Mouse (Mus musculus) neural tube, embryonic 11.5 days (tissue): Measurements from ENCODE around the gene Gm5105. TPM values are rescaled to one million over a fixed set of nuclear protein-coding genes. Genes with fewer than 3 reads are reported as not detected.

Experiments used
- ATAC-seq: fragments of 200-750 bp; cut with Nextera tagmentation; 2 replicates; pipeline ENCODE4 v1.8.0; 2017; ENCODE audit warnings: moderate number of reproducible peaks, mild to moderate bottlenecking, moderate TSS enrichment, moderate library complexity; ENCODE audit not compliant: insufficient read depth, low FRiP score, low TSS enrichment
- DNase-seq: peaks from one replicate; pipeline ENCODE4 v3.0.0-alpha.2; 2015; ENCODE audit warnings: low spot score
- H3K27ac ChIP-seq: fragments of 300-500 bp; sonication (generic); 2 replicates; pipeline ENCODE4 v1.5.1; 2014; ENCODE audit warnings: low read depth, mild to moderate bottlenecking, low read length
- H3K27me3 ChIP-seq: fragments of 300-500 bp; sonication (generic); 2 replicates; pipeline ENCODE4 v1.6.1; 2014; ENCODE audit warnings: mild to moderate bottlenecking, low read length, mixed read lengths; ENCODE audit not compliant: control insufficient read depth, insufficient read depth
- H3K36me3 ChIP-seq: fragments of 300-500 bp; sonication (generic); 2 replicates; pipeline ENCODE4 v1.6.1; 2014; ENCODE audit warnings: mild to moderate bottlenecking, low read length, moderate library complexity, mixed read lengths; ENCODE audit not compliant: control insufficient read depth, insufficient read depth
- H3K4me1 ChIP-seq: fragments of 300-500 bp; sonication (generic); 2 replicates; pipeline ENCODE4 v1.6.1; 2014; ENCODE audit warnings: low read length, mixed read lengths; ENCODE audit not compliant: control insufficient read depth, insufficient read depth
- H3K4me2 ChIP-seq: fragments of 300-500 bp; sonication (generic); 2 replicates; pipeline ENCODE4 v1.6.1; 2014; ENCODE audit warnings: low read depth, mild to moderate bottlenecking, moderate library complexity
- H3K4me3 ChIP-seq: fragments of 300-500 bp; sonication (generic); 2 replicates; pipeline ENCODE4 v1.5.1; 2014; ENCODE audit warnings: low read depth, low read length
- H3K9ac ChIP-seq: fragments of 300-500 bp; sonication (generic); 2 replicates; pipeline ENCODE4 v1.6.1; 2014; ENCODE audit warnings: mild to moderate bottlenecking, low read length
- H3K9me3 ChIP-seq: fragments of 300-500 bp; sonication (generic); 2 replicates; pipeline ENCODE4 v1.6.1; 2016; ENCODE audit warnings: low read length; ENCODE audit not compliant: control insufficient read depth
- WGBS: fragments of 180-500 bp; shearing (Covaris S2); extraction: QIAGEN DNeasy Blood & Tissue Kit; methylation state at CpG from one replicate; pipeline ENCODE4 v1.1.7; 2014; 5-methylcytosine and 5-hydroxymethylcytosine counted together
- polyA plus RNA-seq: library from polyadenylated mRNA; unstranded; fragments of >200 nt; fragmentation: Nextera tagmentation; extraction: Ambion mirVana; gene quantifications from 2 replicates; pipeline ENCODE4 v1.2.1, GENCODE M21; 2014

Gene Gm5105
- polyA plus RNA-seq, 1 experiment from 2014 or later = not detected

DNA sequence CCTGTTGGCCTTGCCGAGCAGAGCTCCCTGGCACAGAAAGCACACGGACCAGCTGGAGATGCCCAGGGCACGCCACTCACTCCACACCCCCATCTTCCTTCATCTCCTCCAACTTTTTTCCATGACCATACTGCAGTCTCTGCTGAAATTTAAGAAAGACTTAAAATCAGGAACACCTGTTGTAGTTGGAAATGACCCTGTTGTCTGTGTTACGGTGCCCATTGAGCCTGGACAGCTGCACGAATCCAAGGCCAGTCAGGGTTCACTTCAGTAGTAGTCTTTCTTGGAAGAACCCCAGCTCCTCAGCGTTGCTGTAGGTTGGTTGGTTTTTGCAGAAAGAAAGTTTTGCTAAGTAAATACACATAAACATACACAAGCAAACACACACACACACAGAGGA lies 17.6 kb downstream of the Gm5105 start:
- ATAC-seq (no peak), DNase-seq (no peak)
- 85% methylated on average over 6 of the region's 6 CpGs for WGBS
- Histone ChIP-seq H3K4me3 (no peak overlapping the region), H3K4me2 (no peak overlapping the region), H3K9ac (no peak overlapping the region), H3K36me3 (no peaks in the 10 kb centered on the region), H3K27ac (no peak overlapping the region), H3K9me3 (no peaks in the 10 kb centered on the region), H3K4me1 (no peaks in the 10 kb centered on the region), H3K27me3 (no peaks in the 10 kb centered on the region)

DNA sequence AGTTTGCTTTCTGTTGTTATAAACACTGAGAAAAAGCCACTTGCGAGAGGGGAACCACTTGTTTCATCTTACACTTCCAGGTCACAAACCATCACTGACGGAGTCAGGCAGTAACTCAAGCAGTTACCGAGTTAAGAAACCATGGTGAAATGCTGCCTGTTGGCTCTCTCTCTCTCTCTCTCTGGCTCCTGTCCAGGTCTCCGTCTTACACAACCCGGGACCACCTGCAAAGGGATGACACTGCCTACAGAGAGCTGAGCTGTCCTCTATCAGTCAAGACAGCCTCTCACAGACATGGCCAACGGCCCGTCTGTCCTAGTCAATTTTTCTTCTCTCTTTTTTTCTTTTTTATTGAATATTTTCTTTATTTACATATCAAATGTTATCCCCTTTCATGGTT lies 23.9 kb downstream of the Gm5105 start:
- Histone ChIP-seq H3K9ac (no peak overlapping the region), H3K36me3 (no peaks in the 10 kb centered on the region), H3K9me3 (no peaks in the 10 kb centered on the region), H3K4me2 (no peak overlapping the region), H3K27me3 (no peaks in the 10 kb centered on the region), H3K4me3 (no peak overlapping the region), H3K27ac (no peak overlapping the region), H3K4me1 (peaks cover 3% of the 10 kb centered on the region; the same call in 1 of the 2 replicates)
- DNase-seq = no peak
- no peak for ATAC-seq
- WGBS = 82% methylated on average over 7 of the region's 7 CpGs

DNA sequence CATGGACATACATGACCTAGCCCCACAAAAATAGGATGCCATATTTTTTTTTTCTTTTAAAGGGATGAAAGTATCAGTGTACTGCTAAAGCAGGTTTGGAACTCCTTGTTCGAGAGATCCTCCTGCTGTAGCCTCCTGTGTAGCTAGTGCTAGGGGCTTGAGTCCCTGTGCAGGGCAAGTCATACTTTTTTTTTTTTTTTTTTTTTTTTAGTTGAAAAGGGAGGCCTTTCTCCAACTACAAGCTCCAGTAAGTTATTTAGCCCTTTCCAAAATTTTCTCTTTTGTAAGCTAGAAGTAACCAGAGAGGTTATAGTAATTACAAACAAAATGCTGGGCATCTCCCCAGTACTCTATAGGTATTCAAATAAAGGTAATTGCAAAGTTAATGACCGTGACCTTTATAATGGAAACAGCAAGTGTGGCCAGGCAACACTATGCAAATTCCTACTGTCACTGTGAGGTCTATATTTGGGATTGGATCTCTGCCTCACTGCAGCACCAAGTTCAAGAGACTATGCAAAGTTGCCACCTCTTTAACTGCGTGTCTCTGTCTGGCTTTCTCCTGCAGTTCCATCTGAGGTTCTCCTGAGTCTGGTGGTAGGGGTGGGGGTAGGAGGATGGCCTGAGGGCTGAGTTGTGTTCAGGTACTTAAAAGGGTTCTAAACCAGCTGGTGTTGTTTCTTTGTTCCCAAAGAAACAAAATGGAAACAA lies 25.4 kb downstream of the Gm5105 start:
- DNase-seq (no peak), ATAC-seq (0 out of 2 replicates have a peak, but pooled peaks have one; percentile 45)
- no peaks in the 10 kb centered on the region for H3K27me3 ChIP-seq
- peaks cover 3% of the 10 kb centered on the region; the same call in 1 of the 2 replicates for H3K4me1 ChIP-seq
- 57% methylated on average over 3 of the region's 3 CpGs for WGBS
- no peaks in the 10 kb centered on the region for H3K36me3 ChIP-seq
- no peak overlapping the region for H3K27ac ChIP-seq
- no peak overlapping the region for H3K4me3 ChIP-seq
- H3K9me3 ChIP-seq = no peaks in the 10 kb centered on the region
- no peak overlapping the region for H3K4me2 ChIP-seq
- H3K9ac ChIP-seq = no peak overlapping the region

DNA sequence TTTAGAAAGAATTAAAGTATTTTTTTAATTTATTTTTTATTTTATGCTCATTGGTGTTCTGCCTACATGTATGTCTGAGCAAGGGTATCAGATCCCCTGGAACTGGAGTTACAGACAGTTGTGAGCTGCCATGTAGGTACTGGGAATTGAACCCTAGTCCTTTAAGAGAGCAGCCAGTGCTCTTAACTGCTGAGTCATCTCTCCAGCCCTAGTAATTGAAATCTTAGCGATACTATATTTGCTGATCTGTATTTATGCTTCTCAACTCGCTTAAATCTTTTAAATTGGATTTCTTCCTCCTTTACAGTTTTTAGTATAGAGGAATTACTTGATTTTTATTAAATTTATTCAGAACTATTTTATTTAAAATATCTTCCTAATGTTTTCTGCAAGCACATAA lies 26.2 kb downstream of the Gm5105 start:
- 78% methylated on average over 2 of the region's 2 CpGs for WGBS
- no peaks in the 10 kb centered on the region for H3K27me3 ChIP-seq
- H3K9ac ChIP-seq = no peak overlapping the region
- H3K4me2 ChIP-seq = no peak overlapping the region
- H3K27ac ChIP-seq = no peak overlapping the region
- no peak overlapping the region for H3K4me3 ChIP-seq
- H3K4me1 ChIP-seq = peaks cover 3% of the 10 kb centered on the region; the same call in 1 of the 2 replicates
- ATAC-seq (no peak), DNase-seq (no peak)
- H3K9me3 ChIP-seq = no peaks in the 10 kb centered on the region
- H3K36me3 ChIP-seq = no peaks in the 10 kb centered on the region

DNA sequence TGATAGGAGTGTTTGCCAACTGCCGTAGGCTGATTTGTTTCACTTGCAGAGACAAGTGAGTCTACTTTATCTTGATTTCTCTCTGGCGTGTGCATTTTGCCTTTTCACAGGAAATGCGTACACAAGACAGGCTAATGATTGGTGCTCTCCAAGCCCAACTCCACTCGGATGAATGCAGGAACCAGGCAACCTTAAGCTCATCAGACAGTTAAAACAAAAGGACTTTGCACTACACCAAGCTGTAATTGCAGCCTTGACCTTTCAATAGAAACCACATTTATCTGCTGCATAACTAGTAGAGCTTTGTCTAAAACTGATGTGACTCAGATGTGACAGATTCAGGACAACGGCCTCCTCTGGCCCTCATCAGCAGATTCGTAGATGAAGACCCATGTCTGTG lies 33.2 kb downstream of the Gm5105 start:
- H3K36me3 ChIP-seq = no peaks in the 10 kb centered on the region
- no peak overlapping the region for H3K4me3 ChIP-seq
- H3K9me3 ChIP-seq = no peaks in the 10 kb centered on the region
- no peak overlapping the region for H3K27ac ChIP-seq
- H3K4me2 ChIP-seq = no peak overlapping the region
- WGBS = 85% methylated on average over 6 of the region's 6 CpGs
- DNase-seq = no peak
- ATAC-seq = no peak
- H3K9ac ChIP-seq = no peak overlapping the region
- no peaks in the 10 kb centered on the region for H3K4me1 ChIP-seq
- no peaks in the 10 kb centered on the region for H3K27me3 ChIP-seq

DNA sequence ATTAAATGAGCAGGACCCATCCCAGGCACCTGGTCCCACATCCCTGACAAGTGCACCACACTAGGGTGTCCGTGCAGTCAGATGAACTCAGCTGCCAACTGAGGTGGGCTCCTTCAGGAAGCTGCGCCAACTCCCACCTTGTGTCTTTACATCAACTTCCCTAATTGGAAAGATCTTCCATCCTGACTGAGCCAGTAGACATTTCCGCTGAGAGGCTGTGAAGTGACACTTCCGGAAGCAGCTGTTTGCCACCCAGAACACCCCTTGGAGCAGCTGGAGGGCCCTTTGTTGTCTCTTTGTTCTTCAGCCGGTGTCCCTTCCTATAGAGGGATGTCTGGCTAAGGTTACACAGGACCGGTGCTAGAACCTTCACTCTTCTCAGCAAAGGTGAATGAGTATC lies 36.6 kb downstream of the Gm5105 start:
- Histone ChIP-seq H3K4me3 (no peak overlapping the region), H3K9ac (no peak overlapping the region), H3K27me3 (no peaks in the 10 kb centered on the region), H3K4me1 (no peaks in the 10 kb centered on the region), H3K4me2 (no peak overlapping the region), H3K27ac (no peak overlapping the region), H3K36me3 (no peaks in the 10 kb centered on the region), H3K9me3 (no peaks in the 10 kb centered on the region)
- ATAC-seq (no peak), DNase-seq (no peak)
- 80% methylated on average over 6 of the region's 6 CpGs for WGBS

DNA sequence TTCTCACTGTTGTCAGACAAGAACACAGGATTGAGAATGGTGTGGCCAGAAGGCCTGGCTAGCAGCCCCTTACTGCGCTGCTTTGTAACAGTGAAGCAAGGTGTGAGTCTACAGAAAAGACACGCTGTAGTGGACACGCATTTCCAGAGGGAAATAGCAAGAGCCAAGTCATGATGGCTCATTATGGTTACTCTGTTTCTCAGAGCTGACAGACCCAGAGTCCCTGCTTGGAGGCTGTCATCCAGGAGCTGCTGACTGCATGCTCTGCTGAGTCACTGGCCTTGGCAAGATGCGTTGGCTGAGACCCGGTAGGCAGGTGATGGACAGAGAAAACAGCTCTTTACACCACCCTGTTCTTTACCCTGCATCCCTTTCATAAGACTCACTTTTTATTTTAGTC lies 37.8 kb downstream of the Gm5105 start:
- no peak for DNase-seq
- Histone ChIP-seq H3K9me3 (no peaks in the 10 kb centered on the region), H3K27me3 (no peaks in the 10 kb centered on the region), H3K4me2 (no peak overlapping the region), H3K4me1 (no peaks in the 10 kb centered on the region), H3K36me3 (no peaks in the 10 kb centered on the region), H3K9ac (no peak overlapping the region), H3K4me3 (no peak overlapping the region), H3K27ac (no peak overlapping the region)
- 93% methylated on average over 5 of the region's 5 CpGs for WGBS
- no peak for ATAC-seq

DNA sequence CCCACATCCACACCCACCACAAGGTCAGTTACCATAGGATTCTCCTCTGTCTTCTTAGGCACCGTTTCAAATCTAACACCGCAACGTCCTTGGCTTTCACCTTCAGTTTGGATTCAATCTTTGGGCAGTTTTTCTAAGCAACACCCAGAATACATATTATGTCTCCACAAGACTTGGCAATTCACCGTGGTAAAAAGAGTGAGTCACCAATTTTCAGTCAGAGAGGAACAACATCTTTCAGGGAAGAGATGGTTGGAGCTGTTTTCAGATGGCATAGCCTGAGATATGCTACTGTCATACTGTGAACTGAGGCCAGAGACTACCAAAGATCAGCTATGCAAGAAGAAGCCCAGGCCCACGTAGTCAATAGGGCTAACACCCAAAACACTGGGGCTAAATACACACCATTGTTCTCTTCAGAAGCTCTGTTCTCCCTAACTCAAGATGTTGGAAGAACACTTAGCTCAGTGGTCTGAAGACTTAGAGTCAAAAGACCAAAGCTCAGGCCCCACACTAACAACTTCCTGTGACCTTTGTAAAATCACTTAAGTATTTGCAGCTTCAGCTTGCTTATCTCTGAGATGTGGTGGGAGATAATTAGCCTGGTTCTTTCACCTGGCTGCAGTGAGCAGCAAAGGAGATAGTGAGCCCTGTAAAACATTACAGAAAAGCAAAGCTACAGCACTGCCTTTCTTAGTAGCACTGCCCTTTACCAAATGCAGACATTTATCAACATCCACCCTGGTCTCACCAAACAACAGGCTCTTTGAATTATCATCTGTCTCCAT lies 39.4 kb downstream of the Gm5105 start:
- WGBS = 84% methylated on average over 5 of the region's 5 CpGs
- Histone ChIP-seq H3K36me3 (no peaks in the 10 kb centered on the region), H3K4me2 (no peak overlapping the region), H3K4me1 (no peaks in the 10 kb centered on the region), H3K9me3 (no peaks in the 10 kb centered on the region), H3K9ac (no peak overlapping the region), H3K27ac (no peak overlapping the region), H3K27me3 (no peaks in the 10 kb centered on the region), H3K4me3 (no peak overlapping the region)
- DNase-seq = no peak
- no peak for ATAC-seq

DNA sequence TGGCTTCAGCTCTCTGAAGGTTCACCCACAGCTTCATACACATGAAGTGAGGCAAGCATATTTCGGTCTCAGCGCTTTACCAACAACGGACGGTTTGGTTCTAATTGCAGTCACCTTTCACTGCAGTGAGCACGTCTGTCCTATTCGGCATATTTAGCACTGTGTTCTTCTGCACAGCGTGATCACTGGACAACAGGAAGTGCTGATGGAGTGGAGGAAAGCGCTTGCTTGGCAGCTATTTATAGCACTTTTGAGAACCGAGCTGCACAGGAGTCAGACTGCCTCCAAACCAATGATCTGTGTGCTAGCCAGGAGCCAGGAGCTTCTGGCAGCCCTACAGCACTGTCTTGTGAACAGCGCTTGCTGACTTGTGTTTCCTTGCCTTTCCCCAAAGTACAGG lies 40.9 kb downstream of the Gm5105 start:
- H3K9ac ChIP-seq = no peak overlapping the region
- no peaks in the 10 kb centered on the region for H3K4me1 ChIP-seq
- H3K4me3 ChIP-seq = no peak overlapping the region
- no peak overlapping the region for H3K4me2 ChIP-seq
- H3K27me3 ChIP-seq = no peaks in the 10 kb centered on the region
- WGBS = 84% methylated on average over 10 of the region's 10 CpGs
- no peak for DNase-seq
- no peak overlapping the region for H3K27ac ChIP-seq
- no peak for ATAC-seq
- no peaks in the 10 kb centered on the region for H3K36me3 ChIP-seq
- no peaks in the 10 kb centered on the region for H3K9me3 ChIP-seq
